Mouse (Mus musculus): ENCODE results near the gene Rps7. TPM values are rescaled to one million over a fixed set of nuclear protein-coding genes. Genes with fewer than 3 reads are reported as not detected.

The Rps7 gene
- polyA plus RNA-seq, 1 experiment from 2014 or later: 1,181 TPM

GRCm38 (mm10) chr12:28617297-28617696, 18.5 kb downstream of the Rps7 start:
- DNase-seq (ENCODE audit: low spot score): no peak

- DNase-seq (ENCODE audit: low spot score): no peak
Observed at GRCm38 (mm10) chr12:28614401-28614800, 21.4 kb downstream of the Rps7 start.

GRCm38 (mm10) chr12:28612391-28612790, 23.4 kb downstream of the Rps7 start:
- DNase-seq (ENCODE audit: low spot score): no peak

GRCm38 (mm10) chr12:28607546-28608305, 28.0 kb downstream of the Rps7 start:
- DNase-seq (ENCODE audit: low spot score): no peak

- no peak for DNase-seq (ENCODE audit: low spot score)
Observed at GRCm38 (mm10) chr12:28603494-28603893, 32.3 kb downstream of the Rps7 start.

GRCm38 (mm10) chr12:28602259-28602658, 33.5 kb downstream of the Rps7 start:
- DNase-seq (ENCODE audit: low spot score): no peak

GRCm38 (mm10) chr12:28598526-28598991, 37.2 kb downstream of the Rps7 start:
- no peak for DNase-seq (ENCODE audit: low spot score)

GRCm38 (mm10) chr12:28598110-28598509, 37.6 kb downstream of the Rps7 start:
- no peak for DNase-seq (ENCODE audit: low spot score)

GRCm38 (mm10) chr12:28597699-28598098, 38.1 kb downstream of the Rps7 start:
- DNase-seq (ENCODE audit: low spot score): no peak

- DNase-seq (ENCODE audit: low spot score): no peak
Observed at GRCm38 (mm10) chr12:28596851-28597250, 38.9 kb downstream of the Rps7 start.

GRCm38 (mm10) chr12:28590428-28590827, 45.3 kb downstream of the Rps7 start:
- DNase-seq (ENCODE audit: low spot score): no peak

GRCm38 (mm10) chr12:28589090-28589868, 46.5 kb downstream of the Rps7 start:
- peak; percentile 60 for DNase-seq (ENCODE audit: low spot score)

- DNase-seq (ENCODE audit: low spot score): no peak
Observed at GRCm38 (mm10) chr12:28587949-28588348, 47.8 kb downstream of the Rps7 start.

- DNase-seq (ENCODE audit: low spot score): no peak
Observed at GRCm38 (mm10) chr12:28584036-28584435, 51.7 kb downstream of the Rps7 start.

- DNase-seq (ENCODE audit: low spot score): no peak
Observed at GRCm38 (mm10) chr12:28582423-28582822, 53.3 kb downstream of the Rps7 start, which contains the start of gene Allc. TSS of gene Allc (minus strand) at chr12:28582523.

Small RNA genes lying within 50 kb of the gene (microRNA-seq; reads per million reads assigned to microRNA genes)
- not detected for gene Mir6937 (ENCODE audit: borderline number of aligned reads)

Other genes starting within 250 kb of the Rps7 start
- 0.10 and 0.12 TPM in 2 replicates for gene Dcdc2c, start 83.6 kb downstream of the Rps7 start, polyA plus RNA-seq (2015; fragmentation: Nextera tagmentation; extraction: Ambion mirVana)
- not detected in 2 replicates for gene Allc, start 53.4 kb downstream of the Rps7 start, polyA plus RNA-seq (2015; fragmentation: Nextera tagmentation; extraction: Ambion mirVana)
- 3.5 and 4.0 TPM in 2 replicates for gene Colec11, start 12.6 kb downstream of the Rps7 start, polyA plus RNA-seq (2015; fragmentation: Nextera tagmentation; extraction: Ambion mirVana)
- 34.9 and 38.6 TPM in 2 replicates for gene Rnaseh1, start 13.6 kb upstream of the Rps7 start, polyA plus RNA-seq (2015; fragmentation: Nextera tagmentation; extraction: Ambion mirVana)
- gene Adi1, start 39.3 kb upstream of the Rps7 start, polyA plus RNA-seq (2015; fragmentation: Nextera tagmentation; extraction: Ambion mirVana): 75.2 and 77.8 TPM in 2 replicates
- gene Trappc12, start 114.5 kb upstream of the Rps7 start, polyA plus RNA-seq (2015; fragmentation: Nextera tagmentation; extraction: Ambion mirVana): 38.6 and 40.0 TPM in 2 replicates
- gene Eipr1, start 115.8 kb upstream of the Rps7 start, polyA plus RNA-seq (2015; fragmentation: Nextera tagmentation; extraction: Ambion mirVana): 50.3 and 57.0 TPM in 2 replicates

Data from thymus, postnatal 0 days (tissue).